Mouse (Mus musculus) CD4-positive, CD25-positive, alpha-beta regulatory T cell, adult 2 months (primary cell): ENCODE data around the gene Pcdh19.

Source experiments
- DNase-seq: peaks from one replicate; pipeline ENCODE4 v3.0.0-alpha.2; 2012; ENCODE audit warnings: low read depth, low spot score

Pcdh19 gene

DNA sequence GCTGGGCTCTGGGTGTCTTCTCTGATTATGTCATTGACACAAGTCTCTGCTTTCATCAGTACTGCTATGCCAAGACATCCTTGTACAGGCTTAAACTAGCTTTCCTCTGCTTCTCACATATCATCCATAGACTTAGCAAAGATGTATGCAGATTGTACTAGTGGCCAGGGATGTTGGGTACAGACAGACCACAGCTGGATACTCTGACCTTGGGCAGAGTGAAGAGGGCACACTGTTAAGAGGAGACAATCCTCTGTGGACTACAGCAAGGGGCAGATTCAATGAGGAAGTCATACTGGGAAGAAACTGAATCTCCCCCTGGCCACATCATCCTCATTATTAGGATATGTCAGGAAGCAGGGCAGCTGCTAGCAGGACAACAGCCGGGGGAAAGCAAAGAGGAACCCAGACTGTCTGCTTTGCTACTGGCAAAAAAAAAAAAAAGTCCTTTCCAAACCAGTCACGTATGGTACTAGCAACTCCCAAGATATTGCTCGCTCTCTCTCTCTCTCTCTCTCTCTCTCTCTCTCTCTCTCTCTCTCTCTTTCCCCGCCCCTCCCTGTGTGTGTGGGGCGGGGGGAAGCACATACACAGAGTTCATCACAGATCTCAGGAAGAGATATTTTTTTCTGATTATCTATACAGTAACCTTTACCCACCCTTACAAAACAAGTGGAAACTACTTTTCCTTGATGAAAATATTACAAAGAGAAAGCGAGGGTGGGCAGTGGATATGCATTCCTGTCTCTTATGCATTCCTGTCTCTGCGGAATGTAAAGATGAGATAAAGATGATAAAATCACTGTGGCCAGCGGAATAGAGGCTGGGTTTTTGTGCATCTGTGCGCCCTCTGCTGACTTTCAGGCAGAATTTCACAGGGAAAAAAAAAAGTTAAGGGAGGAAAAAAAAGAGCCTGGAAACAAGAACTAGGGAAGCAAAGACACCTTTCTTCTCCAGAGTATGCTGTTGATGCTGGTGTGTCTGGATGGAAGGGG lies 31.2 kb downstream of the Pcdh19 start:
- DNase-seq = peak; percentile 0

DNA sequence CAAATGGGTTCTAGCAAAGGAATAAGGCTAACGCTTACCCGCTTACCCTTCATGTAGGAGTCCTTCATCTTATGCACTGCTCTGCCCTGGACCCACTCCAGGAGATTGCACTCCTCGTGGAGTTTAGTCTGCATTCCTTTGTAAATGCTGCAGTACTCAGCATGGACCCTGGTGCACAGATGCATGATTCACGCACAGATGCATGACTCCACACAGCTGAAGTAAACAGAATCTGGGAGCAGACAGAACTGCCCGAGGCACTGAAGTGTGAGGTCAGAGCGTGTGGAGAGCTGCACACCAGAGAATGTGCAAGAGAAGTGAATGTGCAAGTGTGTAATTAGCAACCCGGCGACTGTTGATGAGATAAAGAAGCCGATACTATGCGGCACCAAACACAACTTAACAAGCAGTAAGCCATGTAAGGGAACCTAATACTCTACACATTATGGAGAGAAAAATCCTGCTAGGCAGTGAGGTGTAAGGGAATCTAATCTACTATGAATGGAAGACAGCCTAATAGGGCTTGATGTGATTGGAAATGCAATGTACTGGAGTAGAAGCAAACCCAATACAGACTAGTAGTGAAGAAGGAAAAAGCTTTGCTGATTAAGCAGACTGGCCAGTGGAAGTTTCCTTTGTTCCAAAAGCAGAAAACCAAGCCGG lies 32.8 kb downstream of the Pcdh19 start:
- no peak for DNase-seq

DNA sequence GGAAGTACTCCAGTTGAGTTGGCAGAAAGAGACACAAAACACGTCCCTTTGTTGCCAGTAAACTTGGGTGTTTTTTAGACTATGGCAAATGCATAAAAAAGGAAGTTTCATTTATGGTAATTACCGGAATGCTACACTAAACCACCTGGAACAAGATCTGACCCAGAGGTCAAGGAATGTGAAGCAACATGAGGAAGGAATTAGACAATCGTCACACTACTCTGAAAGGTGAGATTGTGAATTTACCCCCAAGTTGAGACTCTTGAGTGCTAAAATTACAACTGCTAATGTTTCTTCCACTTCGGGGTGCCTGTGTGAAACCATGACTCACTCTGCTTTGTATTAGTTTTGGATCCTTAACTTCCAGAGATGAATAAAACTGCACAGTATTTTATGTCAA lies 33.6 kb downstream of the Pcdh19 start:
- no peak for DNase-seq

DNA sequence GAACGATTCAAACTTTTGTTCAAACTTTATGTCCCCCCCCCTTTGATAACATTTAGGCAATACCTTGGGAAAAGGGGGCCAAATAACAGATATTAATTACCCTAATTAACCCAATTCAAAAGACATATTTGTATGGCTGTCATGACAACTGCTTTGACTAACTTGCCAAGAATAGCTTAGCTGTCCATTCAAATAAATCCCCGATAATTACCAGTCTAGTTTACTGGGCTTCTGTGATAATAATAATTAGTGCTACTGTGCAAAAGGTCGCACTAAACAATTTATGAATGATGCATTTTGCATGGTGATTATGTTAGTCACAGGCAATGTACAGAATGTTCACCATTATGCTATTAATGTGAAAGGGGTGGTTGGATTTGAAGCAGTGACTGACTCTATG lies 35.7 kb downstream of the Pcdh19 start:
- no peak for DNase-seq

DNA sequence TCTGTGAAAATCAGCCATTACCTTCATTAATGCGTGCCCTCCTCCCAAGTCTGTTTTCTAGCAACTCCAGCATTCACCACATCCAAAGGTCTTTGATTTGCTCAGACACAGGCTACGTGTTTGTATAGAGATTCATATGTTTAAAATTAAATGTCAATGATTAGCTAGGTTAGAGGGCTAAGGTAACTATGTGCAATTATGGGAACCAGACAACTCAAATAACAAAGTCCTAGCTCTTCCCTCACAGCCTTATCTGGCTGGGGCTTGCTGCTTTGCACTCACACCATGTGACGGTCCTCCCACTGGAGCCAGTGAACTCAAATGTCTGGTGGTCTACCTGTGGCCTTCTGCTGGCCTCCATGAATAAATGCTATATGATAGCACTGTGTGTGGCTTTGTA lies 38.4 kb downstream of the Pcdh19 start:
- no peak for DNase-seq

DNA sequence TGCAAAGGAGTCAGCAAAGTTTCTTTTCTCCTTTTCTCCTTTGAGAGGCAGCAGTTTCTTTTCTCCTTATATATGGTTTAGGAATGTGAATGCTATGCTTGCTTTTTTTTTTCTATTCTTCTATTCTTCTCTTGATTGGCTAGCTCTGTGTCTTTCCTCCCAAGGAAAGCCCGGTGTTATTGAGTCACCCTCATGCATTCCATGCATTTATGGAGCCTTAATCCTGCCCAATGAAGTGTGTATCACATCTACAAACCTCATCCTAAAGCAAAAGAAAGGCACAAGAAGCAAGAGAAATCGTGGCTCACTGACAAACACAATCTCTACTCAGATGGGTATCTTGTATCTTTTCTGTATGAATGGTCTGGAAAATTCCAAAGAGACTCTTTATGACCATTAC lies 41.0 kb downstream of the Pcdh19 start:
- DNase-seq = no peak

DNA sequence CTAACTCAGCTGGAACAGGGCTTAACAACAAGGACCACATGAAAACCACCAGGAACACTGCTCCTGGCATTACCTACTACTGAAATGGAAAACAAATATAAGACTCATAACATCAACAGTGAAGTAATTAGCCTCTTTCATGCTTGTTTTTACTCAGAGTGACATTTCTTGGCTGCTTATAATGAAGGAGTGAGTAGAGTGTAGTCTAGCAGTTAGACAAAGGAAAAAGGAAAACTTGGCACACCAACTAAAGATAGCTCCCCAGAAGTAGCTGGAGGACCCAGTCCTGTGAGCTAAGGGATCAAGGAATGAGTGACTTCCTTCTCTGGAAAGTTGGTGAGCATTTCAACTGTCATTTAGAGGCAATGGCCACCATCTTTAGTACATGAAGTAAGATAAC lies 49.3 kb downstream of the Pcdh19 start:
- DNase-seq = no peak

DNA sequence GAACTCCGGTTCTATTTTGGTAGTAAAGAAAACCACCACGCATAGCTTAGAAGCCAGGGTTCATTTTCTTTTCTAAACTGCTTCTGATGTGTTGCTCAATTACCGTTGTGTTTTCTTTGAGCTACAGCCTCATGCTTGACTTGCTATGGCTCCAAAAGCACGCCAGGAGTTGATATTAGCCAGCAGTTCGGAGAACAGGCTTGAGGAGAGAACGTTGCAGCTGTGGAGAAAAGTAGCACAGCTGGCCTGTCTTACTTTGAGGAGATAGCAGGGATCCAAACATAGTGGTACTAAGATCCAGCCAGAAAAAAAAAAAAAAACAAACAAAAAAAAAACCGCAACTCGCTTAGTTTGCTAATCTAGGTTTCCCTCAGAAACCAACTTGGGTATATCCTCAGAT lies 59.2 kb downstream of the Pcdh19 start:
- no peak for DNase-seq

DNA sequence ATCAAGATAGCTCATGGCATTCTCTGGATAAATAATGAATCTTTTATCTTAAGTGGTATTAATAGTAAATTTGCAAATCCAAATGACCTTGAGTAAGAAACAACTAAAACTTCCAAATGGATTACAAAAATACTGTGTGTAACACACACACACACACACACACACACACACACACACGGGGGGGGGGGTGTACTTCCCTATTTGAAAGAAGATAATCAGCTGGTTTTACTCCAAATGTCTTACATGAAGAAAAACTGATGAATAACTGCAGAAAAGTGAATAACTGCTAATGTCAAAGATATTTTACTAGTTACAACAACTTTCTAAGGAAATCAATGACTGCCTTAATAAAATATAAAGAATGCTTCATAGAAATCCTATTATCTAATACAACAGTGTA lies 70.6 kb downstream of the Pcdh19 start:
- DNase-seq = no peak

DNA sequence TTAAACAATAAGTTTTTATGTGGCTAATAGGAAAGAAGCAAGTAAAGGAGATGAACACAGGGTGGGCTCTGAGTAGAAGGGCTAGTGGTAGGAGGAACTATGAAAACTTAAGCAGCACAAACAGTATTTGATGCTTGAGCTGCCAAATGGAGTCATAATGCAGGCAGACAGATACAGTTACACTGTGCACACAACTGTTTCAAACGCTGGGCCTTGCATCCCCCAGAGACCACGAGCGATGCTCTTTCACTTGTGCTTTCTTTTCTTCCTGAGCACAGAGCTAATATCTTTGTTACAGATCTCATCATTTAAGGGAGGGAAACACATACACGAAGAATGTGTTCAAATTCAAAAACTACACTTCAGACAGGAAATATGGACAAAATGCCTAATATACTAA lies 83.0 kb downstream of the Pcdh19 start:
- no peak for DNase-seq

DNA sequence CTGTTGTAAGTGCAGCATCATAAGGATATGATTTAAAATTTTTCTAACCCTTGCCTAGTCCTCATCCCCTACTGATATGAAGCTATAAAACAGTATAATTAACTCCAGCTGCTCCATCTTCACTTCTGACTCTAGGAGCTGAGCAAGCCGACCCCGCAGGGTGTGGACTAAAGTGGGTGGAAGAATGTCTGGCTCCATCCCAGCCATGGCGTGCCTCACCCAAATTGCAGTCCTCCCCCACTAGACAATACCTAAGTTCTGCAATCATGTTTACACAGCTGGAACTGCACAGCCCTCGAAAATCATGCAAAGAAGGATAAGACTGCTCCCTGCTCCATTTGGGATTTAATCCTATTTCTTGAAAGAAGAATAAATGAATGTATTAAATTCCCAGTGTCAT lies 84.5 kb downstream of the Pcdh19 start:
- no peak for DNase-seq

DNA sequence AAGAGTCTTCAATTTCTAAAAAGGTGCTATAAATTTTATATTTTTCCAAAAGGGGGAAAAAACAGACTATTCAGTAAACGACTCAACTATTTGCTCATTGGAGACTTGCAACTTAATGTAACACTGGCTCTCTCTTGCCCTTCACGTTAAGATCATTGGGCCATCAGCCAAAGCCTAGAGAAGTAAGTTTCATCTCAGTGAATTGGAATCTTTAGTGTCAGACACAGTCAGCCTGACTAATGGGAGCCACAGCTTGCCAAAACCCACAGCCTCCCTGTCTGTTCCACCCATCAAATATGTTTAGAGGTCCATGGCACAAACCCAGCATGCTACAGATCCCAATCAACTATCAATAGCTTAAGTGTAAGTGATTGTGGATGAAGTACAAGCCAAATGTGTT lies 86.7 kb downstream of the Pcdh19 start:
- no peak for DNase-seq

DNA sequence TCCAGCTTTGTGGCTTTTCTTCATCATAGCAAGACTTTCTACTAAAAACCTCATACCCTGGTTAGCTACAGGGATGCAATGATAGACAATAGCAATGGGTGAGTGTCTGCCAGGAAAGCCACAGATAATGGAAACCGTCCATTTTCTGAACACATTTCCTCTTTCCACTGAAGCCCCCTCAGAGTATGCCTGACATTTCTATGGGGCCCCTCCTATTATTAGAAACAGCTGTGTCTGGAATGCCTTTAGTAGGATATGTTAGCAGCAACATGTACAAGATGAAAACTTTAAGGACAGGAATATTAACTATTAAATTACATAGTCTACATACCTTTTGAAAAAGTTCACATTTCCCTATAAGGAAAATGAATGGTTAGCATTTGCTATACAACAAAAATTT lies 87.1 kb downstream of the Pcdh19 start:
- DNase-seq = no peak

DNA sequence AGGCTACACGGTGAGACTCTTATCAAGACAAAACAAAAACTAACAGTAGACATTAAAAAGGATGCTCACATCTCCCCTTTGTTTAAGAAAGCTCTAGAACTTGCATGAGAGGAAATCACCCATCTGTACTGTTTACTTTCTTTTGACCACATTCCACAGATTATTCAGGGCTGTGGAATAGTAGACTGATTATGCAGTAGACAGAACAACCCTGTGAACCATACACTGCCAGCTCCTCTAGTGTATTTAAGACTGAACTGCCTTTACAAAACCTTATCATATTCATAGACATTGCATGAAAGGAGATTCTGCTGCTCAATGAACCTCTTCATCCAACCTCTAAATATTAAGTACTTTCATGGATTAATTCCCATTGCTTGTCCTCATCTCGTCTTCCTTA lies 87.6 kb downstream of the Pcdh19 start:
- DNase-seq = no peak

DNA sequence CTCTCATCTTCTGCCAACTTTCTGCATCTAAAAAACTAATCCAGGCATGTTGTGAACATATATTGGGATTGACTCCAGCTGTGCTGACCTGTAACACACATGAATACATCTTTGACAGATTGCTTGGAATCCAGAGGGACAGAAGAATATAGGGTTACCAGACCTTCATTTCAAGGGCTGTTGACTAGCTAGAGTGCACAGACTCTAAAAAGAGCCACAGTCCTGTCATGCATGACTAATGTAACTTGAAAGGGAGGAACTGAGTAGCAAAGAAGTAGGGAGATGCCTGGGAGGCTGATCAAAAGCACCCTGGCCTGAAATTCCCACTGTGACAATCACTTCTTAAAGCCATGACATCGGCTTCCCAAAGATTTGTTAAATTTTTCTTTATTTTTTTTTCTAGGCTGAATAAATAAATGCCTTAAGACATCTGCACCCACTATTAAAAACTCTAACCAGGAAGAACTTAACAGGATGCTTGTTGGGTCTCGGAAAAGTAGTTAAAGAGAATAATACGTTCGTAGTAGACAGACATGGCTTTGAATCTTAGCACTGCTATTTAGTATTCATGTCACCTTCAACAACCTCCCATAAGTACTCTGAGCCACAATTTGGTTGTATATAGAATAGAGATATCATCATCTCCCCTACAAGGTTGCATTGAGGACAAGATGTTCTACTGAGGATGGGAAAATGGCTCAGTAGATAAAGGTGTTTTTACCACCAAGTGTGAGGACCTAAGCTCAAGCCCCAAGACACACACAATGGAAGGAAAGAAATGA lies 113.0 kb downstream of the Pcdh19 start:
- no peak for DNase-seq

DNA sequence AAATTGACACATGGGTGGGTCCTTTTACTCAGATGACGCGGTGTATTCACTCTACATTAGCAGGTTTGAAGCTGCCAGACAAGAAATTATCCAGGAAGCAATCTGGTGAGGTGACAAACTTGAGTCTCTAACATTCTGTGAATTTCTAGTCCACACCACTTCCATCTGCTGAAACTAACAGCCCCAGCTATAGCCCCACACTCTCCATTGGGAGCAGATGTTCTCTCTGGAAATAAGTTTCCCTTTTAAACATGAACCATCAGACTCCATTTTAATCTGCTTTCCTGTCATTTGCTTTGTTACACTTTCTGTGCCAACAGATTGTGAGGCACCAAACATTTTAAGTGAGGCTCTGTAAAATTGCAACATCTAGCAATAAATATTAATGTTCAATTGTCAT lies 123.4 kb downstream of the Pcdh19 start:
- DNase-seq = no peak
